Mouse (Mus musculus): Measurements from ENCODE around the gene Spats1. TPM values are rescaled to one million over a fixed set of nuclear protein-coding genes. Genes with fewer than 3 reads are reported as not detected.
"Not testable (repeated sequence)": the region's sequence is repeated elsewhere in the genome, so short reads cannot be mapped to it uniquely, and the experiment has no call there.

The Spats1 gene
- polyA plus RNA-seq, 1 experiment from 2014 or later: 0.86 TPM

- Histone ChIP-seq H3K4me1 (no peaks in the 10 kb centered on the region), H3K27me3 (no peaks in the 10 kb centered on the region), H3K9ac (no peak overlapping the region), H3K27ac (no peak overlapping the region), H3K9me3 (0 out of 2 replicates have a peak, but pooled peaks cover 4% of the 10 kb centered on the region), H3K36me3 (no peaks in the 10 kb centered on the region), H3K4me2 (no peak overlapping the region), H3K4me3 (no peak overlapping the region)
- 90% methylated on average over 4 of the region's 4 CpGs for WGBS
- no peak for ATAC-seq (ENCODE audit: insufficient number of reproducible peaks, insufficient read depth, low FRiP score, low TSS enrichment, low read depth)
These were observed 12.7 kb downstream of the Spats1 start for GRCm38 (mm10) chr17:45462506-45462905.

- Histone ChIP-seq H3K9me3 (no peaks in the 10 kb centered on the region), H3K36me3 (no peaks in the 10 kb centered on the region), H3K27ac (no peak overlapping the region), H3K9ac (no peak overlapping the region), H3K4me3 (no peak overlapping the region), H3K27me3 (no peaks in the 10 kb centered on the region), H3K4me1 (no peaks in the 10 kb centered on the region), H3K4me2 (no peak overlapping the region)
- no peak for ATAC-seq (ENCODE audit: insufficient number of reproducible peaks, insufficient read depth, low FRiP score, low TSS enrichment, low read depth)
- WGBS: 92% methylated on average over 8 of the region's 8 CpGs
These were observed 16.2 kb downstream of the Spats1 start for GRCm38 (mm10) chr17:45459062-45459461.

GRCm38 (mm10) chr17:45458516-45458915 is 16.7 kb downstream of the Spats1 start:
- WGBS: 81% methylated on average over 4 of the region's 4 CpGs
- H3K9me3 ChIP-seq: no peaks in the 10 kb centered on the region
- H3K4me2 ChIP-seq: no peak overlapping the region
- H3K36me3 ChIP-seq: no peaks in the 10 kb centered on the region
- H3K4me1 ChIP-seq: no peaks in the 10 kb centered on the region
- no peaks in the 10 kb centered on the region for H3K27me3 ChIP-seq
- no peak overlapping the region for H3K4me3 ChIP-seq
- ATAC-seq (ENCODE audit: insufficient number of reproducible peaks, insufficient read depth, low FRiP score, low TSS enrichment, low read depth): no peak
- H3K27ac ChIP-seq: no peak overlapping the region
- H3K9ac ChIP-seq: no peak overlapping the region

GRCm38 (mm10) chr17:45457487-45457886 is 17.7 kb downstream of the Spats1 start:
- Histone ChIP-seq H3K27me3 (no peaks in the 10 kb centered on the region), H3K4me1 (no peaks in the 10 kb centered on the region), H3K4me2 (no peak overlapping the region), H3K36me3 (no peaks in the 10 kb centered on the region), H3K9ac (no peak overlapping the region), H3K4me3 (no peak overlapping the region), H3K27ac (no peak overlapping the region), H3K9me3 (no peaks in the 10 kb centered on the region)
- ATAC-seq (ENCODE audit: insufficient number of reproducible peaks, insufficient read depth, low FRiP score, low TSS enrichment, low read depth): no peak
- 86% methylated on average over 5 of the region's 5 CpGs for WGBS

- 52% methylated on average over 13 of the region's 13 CpGs for WGBS
- no peak overlapping the region for H3K4me3 ChIP-seq
- H3K36me3 ChIP-seq: no peaks in the 10 kb centered on the region
- H3K27me3 ChIP-seq: no peaks in the 10 kb centered on the region
- no peak overlapping the region for H3K9ac ChIP-seq
- ATAC-seq (ENCODE audit: insufficient number of reproducible peaks, insufficient read depth, low FRiP score, low TSS enrichment, low read depth): no peak
- no peak overlapping the region for H3K4me2 ChIP-seq
- no peaks in the 10 kb centered on the region for H3K9me3 ChIP-seq
- H3K27ac ChIP-seq: no peak overlapping the region
- no peaks in the 10 kb centered on the region for H3K4me1 ChIP-seq
These were observed 18.7 kb downstream of the Spats1 start for GRCm38 (mm10) chr17:45456260-45457152.

- not testable (repeated sequence) for H3K36me3 ChIP-seq; H3K9ac ChIP-seq; H3K27me3 ChIP-seq; H3K9me3 ChIP-seq; H3K4me1 ChIP-seq; H3K4me2 ChIP-seq; H3K4me3 ChIP-seq; H3K27ac ChIP-seq; ATAC-seq (ENCODE audit: insufficient number of reproducible peaks, insufficient read depth, low FRiP score, low TSS enrichment, low read depth)
- WGBS: 89% methylated on average over 8 of the region's 9 CpGs
These were observed 19.4 kb downstream of the Spats1 start for GRCm38 (mm10) chr17:45455783-45456182.

GRCm38 (mm10) chr17:45454794-45455193 is 20.4 kb downstream of the Spats1 start:
- Histone ChIP-seq H3K9me3 (no peaks in the 10 kb centered on the region), H3K4me2 (no peak overlapping the region), H3K4me3 (no peak overlapping the region), H3K4me1 (no peaks in the 10 kb centered on the region), H3K27ac (no peak overlapping the region), H3K9ac (no peak overlapping the region), H3K36me3 (no peaks in the 10 kb centered on the region), H3K27me3 (no peaks in the 10 kb centered on the region)
- ATAC-seq (ENCODE audit: insufficient number of reproducible peaks, insufficient read depth, low FRiP score, low TSS enrichment, low read depth): no peak
- WGBS: 87% methylated on average over 2 of the region's 2 CpGs

- Histone ChIP-seq H3K27ac (no peak overlapping the region), H3K4me3 (no peak overlapping the region), H3K9me3 (no peaks in the 10 kb centered on the region), H3K36me3 (peaks cover 8% of the 10 kb centered on the region), H3K4me2 (no peak overlapping the region), H3K27me3 (no peaks in the 10 kb centered on the region), H3K4me1 (no peaks in the 10 kb centered on the region), H3K9ac (no peak overlapping the region)
- no peak for ATAC-seq (ENCODE audit: insufficient number of reproducible peaks, insufficient read depth, low FRiP score, low TSS enrichment, low read depth)
- WGBS: 93% methylated on average over 1 of the region's 1 CpGs
These were observed 22.9 kb downstream of the Spats1 start for GRCm38 (mm10) chr17:45452271-45452670.

- no peak for ATAC-seq (ENCODE audit: insufficient number of reproducible peaks, insufficient read depth, low FRiP score, low TSS enrichment, low read depth)
- Histone ChIP-seq H3K4me3 (no peak overlapping the region), H3K27ac (no peak overlapping the region), H3K4me1 (no peaks in the 10 kb centered on the region), H3K27me3 (no peaks in the 10 kb centered on the region), H3K36me3 (peaks cover 13% of the 10 kb centered on the region), H3K9me3 (no peaks in the 10 kb centered on the region), H3K9ac (no peak overlapping the region), H3K4me2 (no peak overlapping the region)
- 91% methylated on average over 6 of the region's 6 CpGs for WGBS
These were observed 25.1 kb downstream of the Spats1 start for GRCm38 (mm10) chr17:45450153-45450552.

- Histone ChIP-seq H3K27me3 (no peaks in the 10 kb centered on the region), H3K4me1 (no peaks in the 10 kb centered on the region), H3K9me3 (no peaks in the 10 kb centered on the region), H3K27ac (no peak overlapping the region), H3K9ac (no peak overlapping the region), H3K4me2 (no peak overlapping the region), H3K4me3 (no peak overlapping the region), H3K36me3 (peaks cover 17% of the 10 kb centered on the region)
- no peak for ATAC-seq (ENCODE audit: insufficient number of reproducible peaks, insufficient read depth, low FRiP score, low TSS enrichment, low read depth)
- WGBS: 95% methylated on average over 8 of the region's 8 CpGs
These were observed 25.6 kb downstream of the Spats1 start for GRCm38 (mm10) chr17:45449586-45449985.

GRCm38 (mm10) chr17:45447063-45447462 is 28.2 kb downstream of the Spats1 start:
- 82% methylated on average over 2 of the region's 2 CpGs for WGBS
- no peak for ATAC-seq (ENCODE audit: insufficient number of reproducible peaks, insufficient read depth, low FRiP score, low TSS enrichment, low read depth)
- Histone ChIP-seq H3K9me3 (no peaks in the 10 kb centered on the region), H3K27ac (no peak overlapping the region), H3K9ac (no peak overlapping the region), H3K4me1 (no peaks in the 10 kb centered on the region), H3K27me3 (no peaks in the 10 kb centered on the region), H3K4me2 (no peak overlapping the region), H3K36me3 (peaks cover 26% of the 10 kb centered on the region), H3K4me3 (no peak overlapping the region)

- H3K9me3 ChIP-seq: no peaks in the 10 kb centered on the region
- 76% methylated on average over 4 of the region's 4 CpGs for WGBS
- H3K4me3 ChIP-seq: no peak overlapping the region
- no peak overlapping the region for H3K27ac ChIP-seq
- no peak overlapping the region for H3K4me2 ChIP-seq
- H3K4me1 ChIP-seq: no peaks in the 10 kb centered on the region
- H3K36me3 ChIP-seq: peaks cover 31% of the 10 kb centered on the region
- no peak for ATAC-seq (ENCODE audit: insufficient number of reproducible peaks, insufficient read depth, low FRiP score, low TSS enrichment, low read depth)
- no peaks in the 10 kb centered on the region for H3K27me3 ChIP-seq
- no peak overlapping the region for H3K9ac ChIP-seq
These were observed 29.3 kb downstream of the Spats1 start for GRCm38 (mm10) chr17:45445923-45446322.

Measured in embryonic facial prominence, embryonic 13.5 days (tissue).